Comparison of ENCODE assay signal across 27 mouse cellular contexts in genomic region chr3:94665060-94665802, GRCm38 (mm10). TPM values are rescaled to one million over a fixed set of nuclear protein-coding genes. Genes with fewer than 3 reads are reported as not detected.
DNase-seq lines count a peak whose midpoint lies in the region; ATAC-seq and TF ChIP-seq lines count a peak whose summit lies in the region.
"Not testable (repeated sequence)": the region's sequence is repeated elsewhere in the genome, so short reads cannot be mapped to it uniquely, and the experiment has no call there.
"Had no signal": no experiment of that assay in that cellular context is flagged by ENCODE, and none has a peak within 500 bp of the region (broad histone marks: within the 10 kb centered on the region; RNA-seq: fewer than 3 reads in every experiment).

No protein-coding gene starts in this region.

- not testable (repeated sequence) for H3K36me3 ChIP-seq in CH12.LX (replicated peaks in 1 of 2; ENCODE audit: control insufficient read depth in 1 of 2, insufficient read depth in 1 of 2, low read length in 1 of 2); embryonic facial prominence, embryonic 14.5 days (ENCODE audit: control insufficient read depth, insufficient read depth, low read length); heart, embryonic 13.5 days; kidney, embryonic 14.5 days (ENCODE audit: control insufficient read depth, insufficient read depth, low read length); liver, embryonic 12.5 days; lung, embryonic 14.5 days (ENCODE audit: insufficient read depth); stomach, embryonic 15.5 days

- 0 out of 2 replicates have a peak, but pooled peaks have one; percentile 47 for ATAC-seq in embryonic facial prominence, embryonic 14.5 days (ENCODE audit: low read depth)
- ATAC-seq in granulocyte monocyte progenitor cell, adult 5-6 weeks (replicated peaks; ENCODE audit: poor library complexity, severe bottlenecking): peak; percentile 56
- not testable (repeated sequence) for ATAC-seq in heart, embryonic 13.5 days (ENCODE audit: extremely low read depth, insufficient number of reproducible peaks, low FRiP score, low TSS enrichment)
- ATAC-seq in kidney, embryonic 14.5 days (ENCODE audit: low FRiP score, low TSS enrichment): peak; percentile 44; the same call in 1 of the 2 replicates
- peak; percentile 76 for ATAC-seq in liver, embryonic 12.5 days
- peak; percentile 41; the same call in 1 of the 2 replicates for ATAC-seq in lung, embryonic 14.5 days (ENCODE audit: insufficient read depth)
- ATAC-seq in stomach, embryonic 15.5 days (ENCODE audit: insufficient read depth, low FRiP score, low read depth): peak; percentile 33; the same call in 1 of the 2 replicates

- not testable (repeated sequence) for H3K4me3 ChIP-seq in CH12.LX (replicated peaks in 1 of 3; ENCODE audit: low read depth in 2 of 3, low read length in 2 of 3, poor library complexity in 1 of 3); embryonic facial prominence, embryonic 14.5 days (ENCODE audit: low read depth, low read length); heart, embryonic 13.5 days; kidney, embryonic 14.5 days (ENCODE audit: low read length); lung, embryonic 14.5 days (ENCODE audit: low read depth, low read length); stomach, embryonic 15.5 days (replicated peaks)
- peak overlapping the region; percentile 31 for H3K4me3 ChIP-seq in liver, embryonic 12.5 days

- 71% methylated on average over 4 of the region's 5 CpGs for WGBS in embryonic facial prominence, embryonic 14.5 days
- WGBS in heart, embryonic 13.5 days: 23% methylated on average over 5 of the region's 5 CpGs
- WGBS in kidney, embryonic 14.5 days: 89% methylated on average over 3 of the region's 5 CpGs
- WGBS in liver, embryonic 12.5 days (ENCODE audit: insufficient replicate concordance): 14% methylated on average over 5 of the region's 5 CpGs
- WGBS in lung, embryonic 14.5 days: 77% methylated on average over 3 of the region's 5 CpGs
- 58% methylated on average over 4 of the region's 5 CpGs for WGBS in stomach, embryonic 15.5 days

- H3K9ac ChIP-seq in CH12.LX (ENCODE audit: insufficient read depth, low read depth); embryonic facial prominence, embryonic 14.5 days (ENCODE audit: low read depth, low read length); heart, embryonic 13.5 days; kidney, embryonic 14.5 days (ENCODE audit: low read depth, low read length); lung, embryonic 14.5 days; stomach, embryonic 15.5 days: not testable (repeated sequence)
- H3K9ac ChIP-seq in liver, embryonic 12.5 days: peak overlapping the region; percentile 57; the same call in 1 of the 2 replicates

- not testable (repeated sequence) for H3K27me3 ChIP-seq in CH12.LX (replicated peaks); embryonic facial prominence, embryonic 14.5 days (replicated peaks; ENCODE audit: control insufficient read depth, insufficient read depth, low read length); heart, embryonic 13.5 days (replicated peaks); kidney, embryonic 14.5 days (ENCODE audit: control insufficient read depth, insufficient read depth, low read length); liver, embryonic 12.5 days (replicated peaks); lung, embryonic 14.5 days (ENCODE audit: insufficient read depth, low read length); stomach, embryonic 15.5 days (replicated peaks)

- not testable (repeated sequence) for H3K9me3 ChIP-seq in CH12.LX (replicated peaks; ENCODE audit: low read length); embryonic facial prominence, embryonic 14.5 days (ENCODE audit: control insufficient read depth, low read length); heart, embryonic 13.5 days; kidney, embryonic 14.5 days (ENCODE audit: control insufficient read depth, low read length); liver, embryonic 12.5 days (replicated peaks); lung, embryonic 14.5 days (ENCODE audit: low read depth, low read length); stomach, embryonic 15.5 days

- TF ChIP-seq EP300 in CH12.LX (IDR thresholded peaks at IDR 0.05; ENCODE audit: low read length): not testable (repeated sequence)

- TF ChIP-seq CTCF in CH12.LX (conservative IDR thresholded peaks at IDR 0.05 in 1 of 2, IDR thresholded peaks at IDR 0.05 in 1 of 2; ENCODE audit: low read depth in 2 of 2, low read length in 2 of 2): peak in 1 of 2 experiments; percentile 28; a peak in 2 of 4 replicates
- TF ChIP-seq CTCF in lung, embryonic 14.5 days (IDR thresholded peaks at IDR 0.05; ENCODE audit: low read depth): not testable (repeated sequence)

- not testable (repeated sequence) for H3K79me2 ChIP-seq in CH12.LX (replicated peaks; ENCODE audit: control insufficient read depth, extremely low read depth, insufficient read depth, poor library complexity, severe bottlenecking)

- TF ChIP-seq POLR2A in CH12.LX (IDR thresholded peaks at IDR 0.05; ENCODE audit: low read depth, low read length): not testable (repeated sequence)

- H3K27ac ChIP-seq in CH12.LX (ENCODE audit: insufficient read depth, low read depth); embryonic facial prominence, embryonic 14.5 days (replicated peaks; ENCODE audit: low read depth, low read length); heart, embryonic 13.5 days (replicated peaks); kidney, embryonic 14.5 days (ENCODE audit: low read depth, low read length); lung, embryonic 14.5 days (ENCODE audit: low read depth); stomach, embryonic 15.5 days: not testable (repeated sequence)
- H3K27ac ChIP-seq in liver, embryonic 12.5 days: peak overlapping the region; percentile 87

- peak overlapping the region; percentile 21; the same call in 1 of the 2 replicates for H3K4me2 ChIP-seq in CH12.LX (ENCODE audit: insufficient read depth, low read depth, poor library complexity, severe bottlenecking)
- not testable (repeated sequence) for H3K4me2 ChIP-seq in embryonic facial prominence, embryonic 14.5 days (ENCODE audit: low read depth, low read length); kidney, embryonic 14.5 days (replicated peaks; ENCODE audit: low read depth, low read length); lung, embryonic 14.5 days; stomach, embryonic 15.5 days
- H3K4me2 ChIP-seq in heart, embryonic 13.5 days: peak overlapping the region; percentile 46; the same call in 1 of the 2 replicates
- H3K4me2 ChIP-seq in liver, embryonic 12.5 days: peak overlapping the region; percentile 63

- TF ChIP-seq RAD21 in CH12.LX (IDR thresholded peaks at IDR 0.05; ENCODE audit: low read depth, low read length): not testable (repeated sequence)

- in situ Hi-C loops in CH12.LX (cut with MboI; ENCODE audit: low pct_ligation_motif_present, low pct_unique_long_range_greater_than_20kb, low sequenced_read_pairs): not testable (repeated sequence)

- not testable (repeated sequence) for H3K4me1 ChIP-seq in CH12.LX (ENCODE audit: control insufficient read depth in 1 of 2, insufficient read depth in 2 of 2); embryonic facial prominence, embryonic 14.5 days (ENCODE audit: control insufficient read depth, insufficient read depth, low read length); heart, embryonic 13.5 days; kidney, embryonic 14.5 days (ENCODE audit: control insufficient read depth, insufficient read depth, low read length); lung, embryonic 14.5 days (ENCODE audit: insufficient read depth); stomach, embryonic 15.5 days
- H3K4me1 ChIP-seq in liver, embryonic 12.5 days: peaks cover 30% of the 10 kb centered on the region

- DNase-seq in CH12.LX (ENCODE audit: extremely low read depth); embryonic facial prominence, embryonic 14.5 days (ENCODE audit: low spot score); lung, embryonic 14.5 days: not testable (repeated sequence)

- dilution Hi-C loops in CH12.LX (cut with MboI; ENCODE audit: extremely low pct_ligation_motif_present, extremely low pct_unique_long_range_greater_than_20kb, low sequenced_read_pairs): not testable (repeated sequence)

RNA-seq across cellular contexts. Expression of gene Tuft1, which starts 6.6 kb away (rescaled TPM):
- total RNA-seq in CH12.LX (2012; rRNA removed): 3.4 and 4.0 TPM in 2 replicates
- total RNA-seq in CH12.LX (2014; rRNA removed): 7.4 and 7.7 TPM in 2 replicates
- 7.2 and 7.5 TPM in 2 replicates for polyA plus RNA-seq in CH12.LX (2012; ENCODE audit: insufficient read length, low read depth)
- polyA plus RNA-seq in embryonic facial prominence, embryonic 14.5 days (2014; fragmentation: Nextera tagmentation; extraction: Ambion mirVana): 10.6 TPM in 2 replicates
- total RNA-seq in granulocyte monocyte progenitor cell, adult 5-6 weeks (2014; fragmentation: Nextera tagmentation): 3.0 and 3.2 TPM in 2 replicates
- total RNA-seq in granulocyte monocyte progenitor cell, adult 5-6 weeks (2017): 8.9 and 15.4 TPM in 2 replicates
- 5.9 and 6.4 TPM in 2 replicates for polyA plus RNA-seq in heart, embryonic 13.5 days (2015; fragmentation: Nextera tagmentation; extraction: Ambion mirVana)
- polyA plus RNA-seq in kidney, embryonic 14.5 days (2014; fragmentation: Nextera tagmentation; extraction: Ambion mirVana): 5.0 and 6.7 TPM in 2 replicates
- polyA plus RNA-seq in liver, embryonic 12.5 days (2016; fragmentation: Nextera tagmentation; extraction: Ambion mirVana): 5.4 and 7.5 TPM in 2 replicates
- polyA plus RNA-seq in lung, embryonic 14.5 days (2014; fragmentation: Nextera tagmentation; extraction: Ambion mirVana): 8.2 and 8.8 TPM in 2 replicates
- 12.8 and 13.7 TPM in 2 replicates for polyA plus RNA-seq in stomach, embryonic 15.5 days (2015; fragmentation: Nextera tagmentation; extraction: Ambion mirVana)

RNA-seq across cellular contexts. Expression of gene Gm10972, which starts 22.3 kb away (rescaled TPM):
- total RNA-seq in CH12.LX (2012; rRNA removed) (not detected in 2 replicates), CH12.LX (2014; rRNA removed) (not detected in 2 replicates)
- polyA plus RNA-seq in CH12.LX (2012; ENCODE audit: insufficient read length, low read depth): not detected in 2 replicates
- not detected in 2 replicates for polyA plus RNA-seq in embryonic facial prominence, embryonic 14.5 days (2014; fragmentation: Nextera tagmentation; extraction: Ambion mirVana)
- total RNA-seq in granulocyte monocyte progenitor cell, adult 5-6 weeks (2014; fragmentation: Nextera tagmentation): not detected in 2 replicates
- not detected in 2 replicates for total RNA-seq in granulocyte monocyte progenitor cell, adult 5-6 weeks (2017)
- not detected in 2 replicates for polyA plus RNA-seq in heart, embryonic 13.5 days (2015; fragmentation: Nextera tagmentation; extraction: Ambion mirVana)
- not detected in 2 replicates for polyA plus RNA-seq in kidney, embryonic 14.5 days (2014; fragmentation: Nextera tagmentation; extraction: Ambion mirVana)
- not detected in 2 replicates for polyA plus RNA-seq in liver, embryonic 12.5 days (2016; fragmentation: Nextera tagmentation; extraction: Ambion mirVana)
- not detected in 2 replicates for polyA plus RNA-seq in lung, embryonic 14.5 days (2014; fragmentation: Nextera tagmentation; extraction: Ambion mirVana)
- not detected in 2 replicates for polyA plus RNA-seq in stomach, embryonic 15.5 days (2015; fragmentation: Nextera tagmentation; extraction: Ambion mirVana)
- total RNA-seq: adrenal gland, postnatal 25 days; gastrocnemius, adult 8-10 months; heart, postnatal 4 days; layer of hippocampus, postnatal 14 days; megakaryocyte, adult 5-6 weeks; monocyte, adult 5-6 weeks; neutrophil, adult 5-6 weeks had no signal
- polyA plus RNA-seq: brain, embryonic 14.5 days; cortical plate, adult 2 months; embryonic facial prominence, embryonic 10.5 days; forebrain, embryonic 13.5 days; frontal cortex, adult 2 months; gonadal fat pad, adult 2 months; heart, embryonic 16.5 days; hindbrain, embryonic 14.5 days; intestine, embryonic 14.5 days; limb, embryonic 10.5 days; midbrain, embryonic 13.5 days; thymus, postnatal 0 days had no signal

RNA-seq across cellular contexts. Expression of gene Selenbp2, which starts 28.1 kb away (rescaled TPM):
- total RNA-seq in CH12.LX (2012; rRNA removed): not detected in 2 replicates
- total RNA-seq in CH12.LX (2014; rRNA removed): not detected in 2 replicates
- polyA plus RNA-seq in CH12.LX (2012; ENCODE audit: insufficient read length, low read depth): not detected in 2 replicates
- 0.32 and 0.97 TPM in 2 replicates for polyA plus RNA-seq in embryonic facial prominence, embryonic 14.5 days (2014; fragmentation: Nextera tagmentation; extraction: Ambion mirVana)
- total RNA-seq in granulocyte monocyte progenitor cell, adult 5-6 weeks (2014; fragmentation: Nextera tagmentation): not detected in 2 replicates
- 0.13 TPM in 1 of 2 replicates, not detected in the other for total RNA-seq in granulocyte monocyte progenitor cell, adult 5-6 weeks (2017)
- 1.3 and 1.7 TPM in 2 replicates for polyA plus RNA-seq in heart, embryonic 13.5 days (2015; fragmentation: Nextera tagmentation; extraction: Ambion mirVana)
- polyA plus RNA-seq in kidney, embryonic 14.5 days (2014; fragmentation: Nextera tagmentation; extraction: Ambion mirVana): 0.41 and 1.6 TPM in 2 replicates
- polyA plus RNA-seq in liver, embryonic 12.5 days (2016; fragmentation: Nextera tagmentation; extraction: Ambion mirVana): 3.0 and 3.3 TPM in 2 replicates
- polyA plus RNA-seq in lung, embryonic 14.5 days (2014; fragmentation: Nextera tagmentation; extraction: Ambion mirVana): 4.2 and 4.9 TPM in 2 replicates
- 6.2 and 6.3 TPM in 2 replicates for polyA plus RNA-seq in stomach, embryonic 15.5 days (2015; fragmentation: Nextera tagmentation; extraction: Ambion mirVana)
- total RNA-seq: megakaryocyte, adult 5-6 weeks; monocyte, adult 5-6 weeks; neutrophil, adult 5-6 weeks had no signal
- polyA plus RNA-seq: cortical plate, adult 2 months; embryonic facial prominence, embryonic 10.5 days; forebrain, embryonic 13.5 days; frontal cortex, adult 2 months; hindbrain, embryonic 14.5 days; midbrain, embryonic 13.5 days; thymus, postnatal 0 days had no signal
